Mouse (Mus musculus) limb, embryonic 14.5 days (tissue): Measurements from ENCODE around the gene Mtmr3. TPM values are rescaled to one million over a fixed set of nuclear protein-coding genes. Genes with fewer than 3 reads are reported as not detected.

Source experiments
- ATAC-seq: fragments of 200-750 bp; cut with Nextera tagmentation; 2 replicates; pipeline ENCODE4 v1.8.0; 2017; ENCODE audit warnings: low read depth, moderate number of reproducible peaks, moderate TSS enrichment; ENCODE audit not compliant: low FRiP score
- DNase-seq: peaks from one replicate; pipeline ENCODE4 v3.0.0-alpha.2; 2015; ENCODE audit warnings: low spot score
- H3K27ac ChIP-seq: fragments of 300-500 bp; sonication (generic); replicated peaks from 2 replicates; pipeline ENCODE4 v1.5.1; 2014; ENCODE audit warnings: low read depth, mild to moderate bottlenecking, low read length, moderate library complexity, mixed read lengths
- H3K27me3 ChIP-seq: fragments of 300-500 bp; sonication (generic); 2 replicates; pipeline ENCODE4 v1.6.1; 2014; ENCODE audit warnings: low read length, mixed read lengths; ENCODE audit not compliant: control insufficient read depth, insufficient read depth
- H3K36me3 ChIP-seq: fragments of 300-500 bp; sonication (generic); 2 replicates; pipeline ENCODE4 v1.6.1; 2014; ENCODE audit warnings: mild to moderate bottlenecking, low read length, moderate library complexity, mixed read lengths; ENCODE audit not compliant: control insufficient read depth, insufficient read depth
- H3K4me1 ChIP-seq: fragments of 300-500 bp; sonication (generic); 2 replicates; pipeline ENCODE4 v1.6.1; 2014; ENCODE audit warnings: antibody characterized with exemption, low read length, mixed read lengths; ENCODE audit not compliant: control insufficient read depth, insufficient read depth
- H3K4me2 ChIP-seq: fragments of 300-500 bp; sonication (generic); replicated peaks from 2 replicates; pipeline ENCODE4 v1.6.1; 2014; ENCODE audit warnings: low read depth, mild to moderate bottlenecking, low read length, moderate library complexity; ENCODE audit not compliant: severe bottlenecking
- H3K4me3 ChIP-seq: fragments of 300-500 bp; sonication (generic); replicated peaks from 2 replicates; pipeline ENCODE4 v1.5.1; 2014; ENCODE audit warnings: low read length
- H3K9ac ChIP-seq: fragments of 300-500 bp; sonication (generic); 2 replicates; pipeline ENCODE4 v1.6.1; 2014; ENCODE audit warnings: mild to moderate bottlenecking, low read depth, low read length, moderate library complexity; ENCODE audit not compliant: severe bottlenecking
- H3K9me3 ChIP-seq: fragments of 300-500 bp; sonication (generic); 2 replicates; pipeline ENCODE4 v1.6.1; 2016; ENCODE audit warnings: low read length; ENCODE audit not compliant: control insufficient read depth
- POLR2A ChIP-seq: fragments of 200-500 bp; IDR thresholded peaks from 2 replicates; pipeline ENCODE4 v1.8.0; 2012; ENCODE audit warnings: inconsistent platforms, mild to moderate bottlenecking, moderate library complexity, borderline replicate concordance; ENCODE audit not compliant: insufficient read depth, insufficient read length; ENCODE audit errors: extremely low read depth
- WGBS: fragments of 180-500 bp; shearing (Covaris S2); extraction: QIAGEN DNeasy Blood & Tissue Kit; methylation state at CpG from one replicate; pipeline ENCODE4 v1.1.7; 2014; 5-methylcytosine and 5-hydroxymethylcytosine counted together
- polyA plus RNA-seq, 2 experiments: library from polyadenylated mRNA; depleted of rRNA in 1 of 2; stranded (reverse) in 1 of 2; unstranded in 1 of 2; fragments of >200 nt; fragmentation: Nextera tagmentation in 1 of 2; extraction: Ambion mirVana in 1 of 2; gene quantifications; 2 replicates each; pipeline versions ENCODE4 v1.2.1 to v1.2.3; 2012 to 2014

Gene Mtmr3
- polyA plus RNA-seq, 2 experiments = 29.4 to 33.9 TPM

- Histone ChIP-seq H3K36me3 (no peaks in the 10 kb centered on the region), H3K9ac (no peak overlapping the region), H3K4me1 (peaks cover 20% of the 10 kb centered on the region), H3K27me3 (no peaks in the 10 kb centered on the region), H3K9me3 (no peaks in the 10 kb centered on the region), H3K4me3 (no peak overlapping the region), H3K27ac (no peak overlapping the region), H3K4me2 (no peak overlapping the region)
- no peak for ATAC-seq
- TF ChIP-seq POLR2A = no peak
- no peak for DNase-seq
- WGBS = 55% methylated on average over 7 of the region's 7 CpGs
These were observed 50.7 kb downstream of the Mtmr3 start for GRCm38 (mm10) chr11:4543746-4544626.

- no peak for TF ChIP-seq POLR2A
- DNase-seq = no peak
These were observed 51.6 kb downstream of the Mtmr3 start for GRCm38 (mm10) chr11:4543040-4543551.

GRCm38 (mm10) chr11:4536645-4537044 is 58.0 kb downstream of the Mtmr3 start:
- Histone ChIP-seq H3K27ac (no peak overlapping the region), H3K9me3 (no peaks in the 10 kb centered on the region), H3K36me3 (no peaks in the 10 kb centered on the region), H3K9ac (no peak overlapping the region), H3K4me1 (no peaks in the 10 kb centered on the region), H3K4me3 (no peak overlapping the region), H3K27me3 (no peaks in the 10 kb centered on the region), H3K4me2 (no peak overlapping the region)
- ATAC-seq (no peak), DNase-seq (no peak)
- WGBS = 82% methylated on average over 1 of the region's 1 CpGs
- no peak for TF ChIP-seq POLR2A

More at GRCm38 (mm10) chr11:4543040-4543551, 51.6 kb downstream of the Mtmr3 start:
- Histone ChIP-seq H3K4me1 (peaks cover 16% of the 10 kb centered on the region), H3K4me3 (no peak overlapping the region), H3K9ac (no peak overlapping the region), H3K27me3 (no peaks in the 10 kb centered on the region), H3K36me3 (no peaks in the 10 kb centered on the region), H3K9me3 (no peaks in the 10 kb centered on the region), H3K27ac (no peak overlapping the region), H3K4me2 (no peak overlapping the region)
- no peak for ATAC-seq
- 59% methylated on average over 2 of the region's 2 CpGs for WGBS

GRCm38 (mm10) chr11:4527132-4527531 is 67.5 kb downstream of the Mtmr3 start:
- DNase-seq (no peak), ATAC-seq (no peak)
- Histone ChIP-seq H3K9ac (no peak overlapping the region), H3K4me2 (no peak overlapping the region), H3K27me3 (no peaks in the 10 kb centered on the region), H3K4me3 (no peak overlapping the region), H3K36me3 (peaks cover 76% of the 10 kb centered on the region), H3K9me3 (no peaks in the 10 kb centered on the region), H3K27ac (no peak overlapping the region), H3K4me1 (no peaks in the 10 kb centered on the region)
- no peak for TF ChIP-seq POLR2A
- WGBS = 93% methylated on average over 3 of the region's 3 CpGs

- H3K9me3 ChIP-seq = no peaks in the 10 kb centered on the region
- WGBS = 88% methylated on average over 6 of the region's 6 CpGs
- no peaks in the 10 kb centered on the region for H3K27me3 ChIP-seq
- H3K4me2 ChIP-seq = no peak overlapping the region
- no peak overlapping the region for H3K9ac ChIP-seq
- no peak overlapping the region for H3K27ac ChIP-seq
- peaks cover 54% of the 10 kb centered on the region for H3K36me3 ChIP-seq
- DNase-seq = no peak
- H3K4me1 ChIP-seq = no peaks in the 10 kb centered on the region
- ATAC-seq = no peak
- H3K4me3 ChIP-seq = no peak overlapping the region
- no peak for TF ChIP-seq POLR2A
These were observed 72.5 kb downstream of the Mtmr3 start for GRCm38 (mm10) chr11:4522142-4522664.
